ENCODE assay signal across 9 mouse cellular contexts in the genomic region with DNA sequence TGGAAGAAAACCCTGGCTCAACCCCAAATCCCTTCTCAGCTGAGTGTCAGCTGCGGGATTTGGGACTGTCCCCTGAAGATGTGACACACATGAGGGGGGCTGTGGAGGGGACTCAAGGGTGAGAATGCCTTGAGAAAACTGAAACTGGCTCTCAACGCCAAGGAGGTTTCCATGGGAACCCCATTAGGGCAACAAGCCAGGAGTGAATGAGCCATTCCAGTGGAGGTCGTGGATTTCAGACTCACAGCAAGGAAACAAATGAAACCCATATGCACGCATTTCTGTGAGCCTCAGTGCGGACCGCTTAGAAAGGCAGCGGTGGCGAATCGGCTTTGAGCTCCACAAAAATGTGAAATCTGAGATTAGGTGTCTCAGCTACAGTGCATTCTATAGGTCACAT. TPM values are rescaled to one million over a fixed set of nuclear protein-coding genes. Genes with fewer than 3 reads are reported as not detected.
DNase-seq lines count a peak whose midpoint lies in the region; ATAC-seq lines count a peak whose summit lies in the region.
"Had no signal": no experiment of that assay in that cellular context is flagged by ENCODE, and none has a peak within 500 bp of the region (broad histone marks: within the 10 kb centered on the region; RNA-seq: fewer than 3 reads in every experiment).

No protein-coding gene starts in this region.

- no peak overlapping the region for H3K27ac ChIP-seq in hindbrain, embryonic 10.5 days
- H3K27ac ChIP-seq: liver, embryonic 14.5 days had no signal

- H3K4me1 ChIP-seq in hindbrain, embryonic 10.5 days (replicated peaks) = peaks cover 23% of the 10 kb centered on the region

- no peak for ATAC-seq in CD4-positive, CD25-positive, alpha-beta regulatory T cell, adult 4 months

- no peak overlapping the region for H3K4me3 ChIP-seq in hindbrain, embryonic 10.5 days

- WGBS in hindbrain, embryonic 10.5 days = 45% methylated on average over 9 of the region's 9 CpGs

- no peaks in the 10 kb centered on the region for H3K27me3 ChIP-seq in hindbrain, embryonic 10.5 days (ENCODE audit: insufficient read depth, poor library complexity, severe bottlenecking)

- peak; percentile 15 to 34 for DNase-seq in heart, adult 18-20 months
- DNase-seq in heart, adult 8-10 months (ENCODE audit: low spot score) = no peak
- DNase-seq in MN1 (ENCODE audit: low spot score) = peak; percentile 39
- peak; percentile 84 for DNase-seq in embryo, embryonic 11 days
- DNase-seq in hindbrain, embryonic 10.5 days (ENCODE audit: low spot score) = peak; percentile 57
- peak; percentile 70 for DNase-seq in lung, postnatal 14 days
- no peak for DNase-seq in yolk sac, embryonic 10.5 days (ENCODE audit: low spot score)

- no peaks in the 10 kb centered on the region for H3K36me3 ChIP-seq in hindbrain, embryonic 10.5 days

- no peaks in the 10 kb centered on the region for H3K9me3 ChIP-seq in hindbrain, embryonic 10.5 days

RNA-seq across cellular contexts. Expression of a gene that starts 18.1 kb away (rescaled TPM):
- not detected for total RNA-seq in heart, adult 18-20 months (2021)
- not detected for total RNA-seq in heart, adult 8-10 months (2022)
- not detected in 2 replicates for polyA plus RNA-seq in hindbrain, embryonic 10.5 days (2016; fragmentation: Nextera tagmentation; extraction: Ambion mirVana)
- not detected for polyA plus RNA-seq in CD4-positive, CD25-positive, alpha-beta regulatory T cell, adult 4 months (2017; shearing (Covaris generic))
- polyA plus RNA-seq: liver, embryonic 14.5 days had no signal

RNA-seq across cellular contexts. Expression of a gene that starts 56.3 kb away (rescaled TPM):
- total RNA-seq in heart, adult 18-20 months (2021) = 10 to 100 TPM; 11.1 to 12.0 TPM
- total RNA-seq in heart, adult 8-10 months (2022) = 10 to 100 TPM; 10.4 to 13.8 (median 12.5) TPM
- 13.4 and 16.1 TPM in 2 replicates for polyA plus RNA-seq in hindbrain, embryonic 10.5 days (2016; fragmentation: Nextera tagmentation; extraction: Ambion mirVana)
- polyA plus RNA-seq in CD4-positive, CD25-positive, alpha-beta regulatory T cell, adult 4 months (2017; shearing (Covaris generic)) = 1 to 10 TPM; 3.9 to 6.9 TPM

RNA-seq across cellular contexts. Expression of a gene that starts 57.4 kb away (rescaled TPM):
- 10 to 100 TPM; 39.1 to 43.4 TPM for total RNA-seq in heart, adult 18-20 months (2021)
- total RNA-seq in heart, adult 8-10 months (2022) = 10 to 100 TPM; 41.5 to 52.6 (median 44.8) TPM
- polyA plus RNA-seq in hindbrain, embryonic 10.5 days (2016; fragmentation: Nextera tagmentation; extraction: Ambion mirVana) = 110 and 138 TPM in 2 replicates
- 10 to 100 TPM; 52.6 to 67.3 TPM for polyA plus RNA-seq in CD4-positive, CD25-positive, alpha-beta regulatory T cell, adult 4 months (2017; shearing (Covaris generic))

Comparison
In these comparisons a context has a peak if more than half of its experiments do, and no peak if none do; other contexts are left out.
1. DNase-seq: peak in heart, adult 18-20 months (2 of 2), MN1 (single experiment), embryo, embryonic 11 days (single experiment), hindbrain, embryonic 10.5 days (single experiment) and lung, postnatal 14 days (single experiment); none in heart, adult 8-10 months (single experiment) and yolk sac, embryonic 10.5 days (single experiment).